Mouse (Mus musculus): Measurements from ENCODE around the gene Slc6a14. TPM values are rescaled to one million over a fixed set of nuclear protein-coding genes. Genes with fewer than 3 reads are reported as not detected.

Gene Slc6a14
- polyA plus RNA-seq (2014; fragmentation: Illumina TruSeq; extraction: RNeasy Lipid Tissue Mini Kit (QIAGEN cat#74804); ENCODE audit: low read depth, low replicate concordance), result 1.7 TPM

GRCm38 (mm10) chrX:21714829-21715228 lies at the start of gene Slc6a14:
Gene Slc6a14 (plus strand): TSS chrX:21714896.

GRCm38 (mm10) chrX:21744997-21745396 lies 30.3 kb downstream of the Slc6a14 start, which contains the start of gene Gm28269:
Gene Gm28269 (minus strand): TSS chrX:21745097.

Other genes with a start within 250 kb of the Slc6a14 start
- 0.61 TPM for gene Agtr2, start 230.4 kb upstream of the Slc6a14 start, polyA plus RNA-seq (2014; fragmentation: Illumina TruSeq; extraction: RNeasy Lipid Tissue Mini Kit (QIAGEN cat#74804); ENCODE audit: low read depth, low replicate concordance)
- gene Gm28269, start 30.2 kb downstream of the Slc6a14 start, polyA plus RNA-seq (2014; fragmentation: Illumina TruSeq; extraction: RNeasy Lipid Tissue Mini Kit (QIAGEN cat#74804); ENCODE audit: low read depth, low replicate concordance), result not detected

Measured in kidney, adult 10 weeks (tissue).